Mouse (Mus musculus) CD4-positive helper T cell, adult 2 months (primary cell): ENCODE data around the gene Fam136a.
A peak's percentile ranks its signal among the peaks of the same experiment; 100 is the strongest.

Experiments used
- DNase-seq: peaks from one replicate; pipeline ENCODE4 v3.0.0-alpha.2; 2012; ENCODE audit warnings: low read depth, missing footprints, low spot score

Gene Fam136a

GRCm38 (mm10) chr6:86397257-86397980 lies 32.0 kb downstream of the Fam136a start:
- no peak for DNase-seq

- no peak for DNase-seq
Measured at GRCm38 (mm10) chr6:86398986-86399385, 33.5 kb downstream of the Fam136a start.

- DNase-seq = no peak
Measured at GRCm38 (mm10) chr6:86399995-86400394, 34.5 kb downstream of the Fam136a start.

DNA sequence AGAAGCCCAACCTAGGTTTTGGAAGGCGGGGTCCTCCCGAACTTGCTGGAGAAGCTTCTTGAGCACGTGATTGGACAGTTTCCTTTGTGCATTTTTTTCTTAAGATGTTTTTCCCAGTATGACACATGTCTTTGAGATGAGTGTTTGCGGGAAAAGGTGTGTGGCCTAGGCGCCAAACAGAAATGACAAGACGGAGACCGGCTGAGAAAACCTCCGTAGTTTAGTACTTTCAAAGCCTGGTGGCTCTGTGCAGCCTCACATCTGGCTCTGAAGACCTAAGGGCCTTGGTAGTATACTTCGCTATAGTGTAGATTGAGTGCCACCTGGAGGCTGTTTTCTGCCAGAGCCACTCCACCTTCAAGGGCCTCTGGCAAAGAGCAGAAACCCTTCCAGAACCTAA lies 35.5 kb downstream of the Fam136a start:
- DNase-seq = peak; percentile 86

DNA sequence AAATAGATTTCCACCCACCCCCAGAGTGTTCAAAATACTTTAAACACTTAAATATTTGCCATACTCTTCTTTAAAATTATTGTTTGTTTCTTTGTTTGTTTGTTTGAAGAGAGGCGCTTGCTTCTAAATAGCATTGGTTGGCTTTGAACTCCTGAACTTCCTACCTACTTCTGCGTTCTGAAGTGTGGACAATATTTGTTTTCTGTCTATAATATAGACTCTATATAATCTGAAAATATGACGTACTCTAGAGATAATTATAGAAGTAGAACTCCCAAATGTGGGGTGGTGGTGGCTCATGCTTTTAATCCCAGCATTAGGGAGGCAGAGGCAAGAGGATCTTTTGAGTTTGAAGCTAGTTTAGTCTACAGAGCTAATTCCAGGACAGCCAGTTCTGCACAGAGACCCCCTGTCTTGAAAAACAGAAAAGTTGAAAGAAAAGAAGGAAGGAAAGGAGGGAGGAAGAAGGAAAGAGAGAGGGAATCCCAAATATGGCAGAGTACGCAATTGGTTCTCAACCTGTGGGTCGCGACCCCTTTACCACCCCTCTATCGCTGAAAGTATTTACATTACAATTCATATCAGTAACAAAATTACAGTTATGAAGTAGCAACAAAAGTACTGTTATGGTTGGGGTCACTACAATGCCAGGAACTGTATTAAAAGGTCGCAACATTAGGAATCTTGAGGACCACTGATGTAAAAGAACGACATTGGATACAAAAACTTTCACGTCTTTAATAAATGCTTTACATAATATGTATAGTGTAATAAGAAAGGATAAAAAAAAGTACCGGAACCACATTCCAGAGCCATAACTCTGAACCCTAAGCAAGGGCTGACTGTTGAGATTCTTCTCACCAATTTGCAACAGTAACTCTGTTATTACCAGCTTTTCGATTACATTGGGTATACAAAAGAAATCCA lies 37.5 kb downstream of the Fam136a start:
- no peak for DNase-seq

DNA sequence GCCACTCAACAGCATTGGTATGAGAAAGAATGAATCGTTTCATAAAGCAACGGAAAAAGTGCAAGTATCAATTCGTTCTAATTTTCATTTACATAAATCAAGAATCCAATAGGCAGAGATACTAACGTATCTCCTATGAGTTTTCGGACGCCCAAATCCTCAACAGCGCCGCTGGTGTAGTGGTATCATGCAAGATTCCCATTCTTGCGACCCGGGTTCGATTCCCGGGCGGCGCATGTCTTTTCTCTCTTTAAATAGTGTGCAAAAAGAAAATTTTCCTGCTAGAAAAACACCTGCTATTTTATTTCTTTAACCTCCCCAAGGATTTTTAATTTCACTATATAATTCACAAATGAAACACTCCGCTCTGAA lies 38.3 kb downstream of the Fam136a start:
- no peak for DNase-seq

DNA sequence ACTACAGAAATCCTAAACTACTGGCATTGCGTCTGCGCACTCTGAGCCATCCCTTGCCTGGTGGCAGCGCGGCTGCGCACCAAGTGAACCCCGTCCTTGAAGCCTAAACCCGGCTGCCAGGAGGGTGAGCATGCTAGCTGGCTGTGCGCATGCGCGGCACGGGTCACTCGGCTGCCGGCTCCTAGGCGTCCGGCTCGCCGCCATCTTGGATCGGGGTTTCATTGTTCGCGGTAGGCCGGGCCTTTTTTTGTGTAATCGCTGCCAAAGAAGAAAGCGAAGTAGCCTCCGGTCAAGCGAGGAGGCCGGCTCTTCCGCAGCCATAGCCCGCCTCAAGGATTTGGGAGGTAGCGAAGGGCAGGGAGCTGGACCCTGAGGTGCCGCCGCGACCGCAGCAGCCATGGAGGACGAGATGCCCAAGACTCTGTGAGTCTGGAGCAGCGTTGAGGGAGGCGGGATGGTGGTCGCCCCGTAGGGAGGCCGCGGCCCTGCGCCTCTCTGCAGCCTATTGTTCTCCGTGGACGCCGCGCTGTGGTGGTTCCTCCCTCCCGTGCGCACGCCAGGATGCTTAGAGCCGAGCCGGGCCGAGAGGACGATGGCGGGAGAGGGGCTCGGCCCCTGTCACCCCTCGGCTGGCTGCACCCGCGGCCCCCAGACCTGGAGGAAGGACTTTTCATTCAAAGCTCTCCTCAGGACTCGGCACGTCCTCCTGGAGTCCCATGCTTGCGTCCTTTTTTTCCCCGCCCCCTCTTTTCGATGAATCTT lies 38.8 kb downstream of the Fam136a start, which contains the start of gene Tia1:
Tia1 (plus strand) TSS at position 120 of the 762 bp plus-strand sequence.
- peak; percentile 98 for DNase-seq

- DNase-seq = peak; percentile 21
Measured at GRCm38 (mm10) chr6:86404996-86405395, 39.5 kb downstream of the Fam136a start.

DNA sequence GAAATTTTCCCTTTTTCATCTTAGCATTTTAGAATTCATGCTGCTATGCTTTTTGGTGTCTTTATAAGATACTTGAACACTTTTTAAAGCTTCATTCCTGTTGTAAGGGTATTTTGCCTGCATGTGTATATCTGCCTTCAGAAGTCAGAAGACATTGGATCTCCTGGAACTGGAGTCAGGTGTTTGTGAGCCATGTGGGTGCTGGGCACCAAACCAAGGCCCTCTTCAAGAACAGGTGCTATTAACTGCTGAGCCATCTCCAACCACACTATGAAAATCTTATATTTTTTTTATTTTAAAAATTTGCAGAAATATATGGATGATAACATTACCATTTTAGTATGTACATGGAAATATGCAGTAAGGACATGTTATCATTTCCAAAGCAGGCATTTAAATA lies 40.9 kb downstream of the Fam136a start:
- no peak for DNase-seq

DNA sequence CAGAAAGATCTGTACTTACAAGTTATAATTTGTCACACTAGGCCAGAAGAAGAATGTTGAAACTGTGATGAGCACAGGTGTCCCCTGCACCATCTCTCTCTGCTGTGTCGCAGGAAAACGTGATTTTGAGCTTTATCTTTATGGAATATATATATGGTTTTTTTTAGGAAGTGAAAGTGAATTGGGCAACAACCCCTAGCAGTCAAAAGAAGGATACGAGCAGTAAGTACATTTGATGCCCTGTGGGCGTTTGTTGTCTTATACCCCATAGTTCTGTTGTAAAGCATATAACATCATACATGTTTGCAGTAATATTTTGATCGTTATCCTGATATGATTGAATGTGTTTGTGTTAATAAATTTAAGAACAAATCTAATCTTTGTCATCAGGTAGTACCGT lies 53.3 kb downstream of the Fam136a start:
- DNase-seq = no peak

- DNase-seq = no peak
Measured at GRCm38 (mm10) chr6:86419239-86419638, 53.8 kb downstream of the Fam136a start.
